Mouse (Mus musculus): Measurements from ENCODE around the gene Atp13a3. TPM values are rescaled to one million over a fixed set of nuclear protein-coding genes. Genes with fewer than 3 reads are reported as not detected.

Atp13a3 gene
- total RNA-seq, 2 experiments from 2014 or later, result 68.2 to 72.4 TPM

DNA sequence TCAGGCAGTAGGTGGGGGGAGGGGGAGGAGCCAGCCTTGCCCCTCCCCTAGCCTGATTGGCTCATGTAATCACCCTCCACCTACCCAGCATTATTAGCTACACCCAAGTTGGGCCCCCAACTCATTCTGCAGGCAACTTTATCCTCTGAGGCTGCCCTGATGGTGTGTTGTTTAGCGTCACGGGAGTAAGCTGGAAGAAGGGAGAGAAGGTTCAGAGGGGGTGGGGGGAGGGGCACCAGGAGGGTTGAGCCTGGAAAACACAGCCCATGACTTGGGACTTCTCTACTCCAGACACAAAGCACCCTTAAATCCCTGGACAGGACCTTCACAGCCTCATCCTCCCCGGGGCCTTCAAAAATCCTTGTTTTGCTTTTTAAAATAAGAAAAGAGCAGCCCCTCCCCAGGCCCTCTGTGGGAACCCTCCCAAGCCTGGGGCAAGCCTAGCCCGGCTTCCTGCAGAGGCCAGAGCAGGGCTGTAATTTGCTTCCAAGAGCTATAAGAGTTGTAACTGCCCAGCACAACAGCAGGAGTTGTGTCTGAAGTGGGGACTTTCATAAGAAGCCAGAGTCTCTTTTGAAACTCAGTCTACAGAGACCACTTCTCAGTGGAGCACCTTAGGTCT, 125.0 kb downstream of the Atp13a3 start:
- TF ChIP-seq CTCF (conservative IDR thresholded peaks at IDR 0.05), result no peak
- no peak overlapping the region for H3K4me3 ChIP-seq
- no peak overlapping the region for H3K27ac ChIP-seq
- no peak for DNase-seq (ENCODE audit: low spot score in 2 of 2)

DNA sequence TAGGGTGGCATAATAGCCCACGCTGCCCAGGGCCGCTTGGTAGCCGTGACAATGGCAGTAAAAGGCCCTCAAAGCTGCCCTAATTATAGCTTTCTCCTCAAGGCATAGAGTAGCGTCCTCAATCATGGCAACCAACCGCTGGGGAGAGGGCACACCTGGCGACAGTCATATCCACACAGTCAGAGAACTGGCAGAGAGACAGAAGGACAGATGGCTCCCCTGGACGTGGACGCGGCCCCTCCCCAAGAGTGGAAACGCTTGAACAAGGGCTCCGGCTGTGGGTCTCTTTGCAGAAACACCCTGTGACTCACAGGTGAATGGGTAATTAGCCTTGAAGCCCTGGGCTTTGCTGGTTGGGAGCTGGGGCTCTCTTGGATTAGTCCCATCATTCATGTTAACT, 127.4 kb downstream of the Atp13a3 start:
- no peak overlapping the region for H3K27ac ChIP-seq
- no peak for DNase-seq (ENCODE audit: low spot score in 2 of 2)
- no peak overlapping the region for H3K4me3 ChIP-seq
- TF ChIP-seq CTCF (conservative IDR thresholded peaks at IDR 0.05), result no peak

DNA sequence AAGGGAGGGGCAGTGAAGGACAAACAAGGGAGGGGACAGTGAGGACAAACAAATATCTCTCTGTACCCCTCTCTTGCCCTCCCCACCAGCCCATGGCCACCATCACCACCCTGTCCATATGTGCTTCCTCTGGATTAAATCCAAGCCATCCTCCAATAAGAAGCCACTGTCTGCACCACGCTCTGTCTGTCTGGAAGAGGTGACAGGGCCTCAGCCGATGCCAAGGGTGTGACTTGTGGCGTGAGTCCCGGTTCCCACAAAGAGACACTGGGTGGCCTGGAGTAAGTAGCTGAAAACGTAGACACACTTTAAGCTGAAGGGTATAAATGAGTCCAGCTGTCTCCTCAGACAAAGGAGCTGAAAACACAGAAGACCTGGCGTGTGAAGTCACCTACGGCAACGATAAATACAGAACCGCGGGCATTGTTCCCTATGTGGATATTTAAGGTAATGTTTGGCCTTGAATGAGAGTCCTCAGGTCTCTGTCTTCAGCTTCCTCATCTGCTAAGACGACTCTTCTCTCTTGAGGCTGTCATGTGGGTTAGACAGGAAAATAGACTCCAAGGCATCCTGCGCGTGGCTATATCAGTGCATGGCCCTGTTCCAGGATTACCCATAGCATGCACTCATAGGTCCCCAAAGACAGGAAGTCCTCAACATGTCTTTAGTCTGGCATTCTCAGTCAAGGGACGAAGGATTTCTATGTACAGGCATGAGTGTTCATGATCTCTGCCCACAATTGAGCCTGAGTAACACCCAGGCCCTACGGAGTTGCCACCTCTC, 130.0 kb downstream of the Atp13a3 start:
- DNase-seq (ENCODE audit: low spot score in 2 of 2), result no peak
- TF ChIP-seq CTCF (conservative IDR thresholded peaks at IDR 0.05), result no peak
- Histone ChIP-seq H3K27ac (no peak overlapping the region), H3K4me3 (no peak overlapping the region)

DNA sequence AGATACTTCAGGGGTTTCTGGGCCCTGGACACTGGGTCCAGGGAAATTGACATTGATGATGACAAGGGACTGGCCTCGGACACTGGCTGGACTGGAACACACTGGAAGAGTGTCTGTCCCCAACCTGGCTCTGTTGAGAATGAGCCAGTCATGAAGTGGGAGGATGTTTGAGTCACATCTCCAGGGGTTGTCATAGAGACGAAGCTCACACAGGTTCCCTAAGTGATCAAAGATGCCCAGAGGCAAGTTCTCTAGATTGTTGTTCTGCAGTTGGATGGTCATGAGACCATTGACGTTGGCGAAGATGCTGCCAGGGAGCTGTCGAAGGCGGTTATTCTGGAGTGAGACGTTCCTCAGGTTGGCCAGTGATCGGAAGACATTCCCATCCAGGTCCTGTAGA, 132.7 kb downstream of the Atp13a3 start:
- H3K4me3 ChIP-seq, result no peak overlapping the region
- DNase-seq (ENCODE audit: low spot score in 2 of 2), result peak in 1 of 2 experiments; percentile 4
- TF ChIP-seq CTCF (conservative IDR thresholded peaks at IDR 0.05), result no peak
- no peak overlapping the region for H3K27ac ChIP-seq

DNA sequence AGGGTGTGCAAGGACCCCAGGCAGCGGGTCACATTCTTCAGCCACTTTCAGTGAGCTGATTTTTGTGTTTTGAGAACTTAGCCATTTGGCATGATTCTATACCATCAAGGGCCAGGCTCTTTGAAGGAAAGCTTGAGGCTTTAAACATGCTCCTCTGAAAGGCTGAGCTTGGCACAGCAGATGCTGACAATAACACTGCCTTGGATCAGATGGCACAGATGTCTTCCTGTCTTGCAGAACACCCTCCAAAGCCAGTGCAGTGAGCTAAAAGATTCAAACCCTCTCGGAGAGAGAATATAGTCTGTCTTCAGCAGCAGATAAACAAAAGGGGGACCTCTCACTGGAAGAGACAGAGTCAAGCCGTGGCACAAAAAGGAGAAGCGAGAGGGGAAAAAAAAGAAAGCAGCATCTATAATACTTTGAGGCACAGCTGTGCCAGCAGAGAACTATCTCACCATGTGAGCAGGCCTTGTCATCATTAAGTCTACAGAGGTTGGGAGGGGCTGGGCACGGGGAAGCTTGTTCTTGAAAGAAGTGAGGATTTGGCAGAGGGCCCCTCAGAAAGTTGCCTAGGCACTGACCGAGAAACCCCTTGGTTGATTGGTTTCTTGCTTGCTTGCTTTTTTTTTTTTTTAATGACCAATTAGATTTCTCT, 133.7 kb downstream of the Atp13a3 start:
- no peak overlapping the region for H3K4me3 ChIP-seq
- peak overlapping the region; percentile 18; the same call in 1 of the 2 replicates for H3K27ac ChIP-seq
- no peak for TF ChIP-seq CTCF (conservative IDR thresholded peaks at IDR 0.05)
- DNase-seq (ENCODE audit: low spot score in 2 of 2), result peak in 1 of 2 experiments; percentile 25

DNA sequence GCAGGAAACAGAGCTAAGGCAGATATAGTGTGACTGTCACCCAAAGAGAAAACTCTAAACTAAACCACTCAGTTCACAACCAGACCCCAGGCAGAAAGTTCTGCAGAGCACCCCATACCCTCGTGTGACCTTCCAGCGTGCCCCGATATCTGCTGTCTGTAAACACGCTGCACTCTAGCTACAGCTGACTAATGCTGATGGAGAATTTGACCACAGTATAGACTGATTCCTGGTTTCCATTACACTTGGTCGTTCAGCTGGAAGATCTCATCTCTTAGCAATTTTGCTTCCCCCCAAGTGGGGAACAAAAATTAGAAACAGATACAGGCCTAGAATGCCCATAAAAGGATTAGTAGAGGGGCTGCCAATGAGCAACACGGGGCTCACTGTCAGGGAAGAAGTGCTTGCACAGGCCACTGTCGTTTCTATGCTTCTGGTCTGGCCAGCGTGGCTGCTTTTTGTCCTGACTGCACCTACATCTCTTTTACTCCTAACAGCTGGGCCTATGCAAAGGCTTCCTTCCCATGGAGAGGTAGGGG, 134.5 kb downstream of the Atp13a3 start:
- TF ChIP-seq CTCF (conservative IDR thresholded peaks at IDR 0.05), result no peak
- Histone ChIP-seq H3K27ac (no peak overlapping the region), H3K4me3 (no peak overlapping the region)
- DNase-seq (ENCODE audit: low spot score in 2 of 2), result no peak

DNA sequence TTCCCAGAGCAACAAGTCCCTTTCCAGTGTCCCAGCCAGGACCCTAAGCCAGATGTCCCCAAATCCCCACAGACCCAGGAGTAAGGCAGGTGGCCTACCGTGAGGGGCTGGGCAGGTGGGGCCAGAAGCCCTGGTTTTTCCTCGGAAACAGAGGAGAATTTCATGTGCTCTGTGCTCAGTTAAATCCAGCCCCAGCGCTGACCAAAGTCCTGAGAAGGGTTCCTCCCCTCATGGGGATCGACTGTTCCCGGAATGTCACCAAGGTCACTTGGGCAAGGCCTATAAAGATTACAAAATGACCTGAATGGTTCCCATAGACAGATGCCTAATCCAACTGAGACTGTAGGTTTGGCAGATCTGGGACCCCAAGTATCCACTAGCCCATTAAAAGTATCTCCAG, 138.4 kb downstream of the Atp13a3 start, which contains the start of gene Cpn2:
Cpn2 (minus strand) TSS at position 141 of the 400 bp plus-strand sequence.
- H3K4me3 ChIP-seq, result no peak within 1 kb of the TSS
- TF ChIP-seq CTCF (conservative IDR thresholded peaks at IDR 0.05), result no peak
- DNase-seq (ENCODE audit: low spot score in 2 of 2), result no peak
- no peak within 1 kb of the TSS for H3K27ac ChIP-seq

DNA sequence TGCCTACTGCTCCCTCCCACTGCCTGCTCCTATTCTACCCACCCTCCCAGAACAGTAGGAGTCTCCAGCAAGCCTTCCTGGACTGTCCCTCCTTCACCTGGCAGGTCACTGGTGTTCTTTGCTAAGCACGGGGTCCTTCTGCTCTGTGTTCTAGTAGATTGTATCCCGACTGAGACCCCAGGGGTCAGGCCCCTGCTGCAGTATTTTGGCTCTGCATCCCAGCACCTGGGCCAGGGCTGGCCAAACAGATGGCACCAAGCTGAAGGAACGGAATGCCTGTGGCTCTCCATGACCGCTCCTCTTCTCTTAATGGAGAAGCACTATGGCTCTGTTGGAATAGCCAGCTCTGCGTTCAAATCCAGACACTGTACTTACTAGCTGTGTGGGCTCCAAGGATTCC, 139.2 kb downstream of the Atp13a3 start:
- Histone ChIP-seq H3K4me3 (no peak overlapping the region), H3K27ac (no peak overlapping the region)
- TF ChIP-seq CTCF (conservative IDR thresholded peaks at IDR 0.05), result no peak
- DNase-seq (ENCODE audit: low spot score in 2 of 2), result no peak

DNA sequence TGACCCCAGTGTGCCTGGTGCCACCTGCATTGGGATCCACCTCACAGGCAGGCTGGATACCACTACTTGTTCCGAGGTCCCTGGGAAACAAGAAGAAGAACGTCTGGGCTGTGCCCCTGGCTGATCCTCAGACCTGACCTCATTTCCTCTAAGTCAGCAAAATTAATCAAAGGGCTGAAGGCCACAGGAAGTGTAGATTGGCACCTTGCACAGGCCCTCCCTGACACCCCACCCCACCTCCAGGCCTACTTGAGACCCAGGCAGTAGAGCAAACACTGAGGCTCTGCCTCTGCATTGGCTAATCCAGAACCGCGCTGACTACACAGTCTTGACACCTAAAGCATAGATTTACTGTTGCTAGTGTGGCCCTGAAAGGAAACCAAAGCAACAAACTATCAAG, 140.2 kb downstream of the Atp13a3 start:
- no peak for TF ChIP-seq CTCF (conservative IDR thresholded peaks at IDR 0.05)
- no peak overlapping the region for H3K4me3 ChIP-seq
- no peak for DNase-seq (ENCODE audit: low spot score in 2 of 2)
- no peak overlapping the region for H3K27ac ChIP-seq

DNA sequence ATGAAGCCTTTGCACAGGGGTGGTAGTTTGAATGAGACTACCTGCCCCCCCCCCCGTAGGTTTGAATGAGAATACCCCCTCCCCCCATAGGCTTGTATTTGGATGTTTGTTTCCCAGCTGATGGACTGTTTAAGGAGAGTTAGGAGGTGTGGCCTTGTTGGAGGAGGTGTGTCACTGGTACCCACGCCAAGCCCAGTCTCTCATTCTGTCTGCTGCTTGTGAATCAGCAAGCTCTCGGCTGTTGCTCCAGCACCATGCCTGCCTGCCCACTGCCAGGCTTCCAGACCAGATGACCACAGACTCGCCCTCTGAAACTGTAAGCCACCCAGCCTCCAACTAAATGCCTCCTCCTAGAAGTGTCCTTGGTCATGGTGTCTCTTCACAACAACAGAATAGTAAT, 142.6 kb downstream of the Atp13a3 start:
- no peak for DNase-seq (ENCODE audit: low spot score in 2 of 2)
- H3K4me3 ChIP-seq, result no peak overlapping the region
- no peak overlapping the region for H3K27ac ChIP-seq
- TF ChIP-seq CTCF (conservative IDR thresholded peaks at IDR 0.05), result no peak

DNA sequence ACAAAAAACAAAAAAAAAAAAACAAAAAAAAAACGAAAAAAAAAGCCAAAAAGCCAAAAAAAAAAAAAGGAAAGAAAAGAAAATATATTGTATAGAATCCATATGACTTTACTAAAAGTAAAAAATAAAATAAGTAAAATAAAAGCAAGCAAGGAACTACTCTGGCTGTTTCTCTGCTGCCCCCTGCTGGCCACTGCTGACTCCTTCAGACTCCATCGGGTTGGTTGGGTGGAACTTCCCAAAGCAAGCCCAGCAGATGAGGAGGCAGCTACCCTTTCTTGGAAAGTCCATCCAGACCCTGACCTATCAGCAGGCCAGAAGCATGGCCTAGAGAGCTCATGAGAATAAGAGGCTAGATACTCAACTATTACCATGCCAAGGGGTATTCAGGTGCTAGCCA, 143.1 kb downstream of the Atp13a3 start:
- Histone ChIP-seq H3K4me3 (no peak overlapping the region), H3K27ac (no peak overlapping the region)
- TF ChIP-seq CTCF (conservative IDR thresholded peaks at IDR 0.05), result peak; percentile 87
- DNase-seq (ENCODE audit: low spot score in 2 of 2), result peak; percentile 34 to 80

Other genes with a start within 250 kb of the Atp13a3 start
- not detected for gene Cpn2, start 138.5 kb downstream of the Atp13a3 start, total RNA-seq (2021)
- gene Lrrc15, start 122.7 kb downstream of the Atp13a3 start, total RNA-seq (2021), result under 1 TPM in 1 of 2 experiments, not detected in 1; 0.10 TPM
- gene Gp5, start 95.2 kb downstream of the Atp13a3 start, total RNA-seq (2021), result 1 to 10 TPM; 2.3 TPM
- 10 to 100 TPM; 28.5 to 32.0 TPM for gene Tmem44, start 144.9 kb upstream of the Atp13a3 start, total RNA-seq (2021)
- 10 to 100 TPM; 16.7 to 20.7 TPM for gene Lsg1, start 181.6 kb upstream of the Atp13a3 start, total RNA-seq (2021)
- gene Fam43a, start 193.7 kb upstream of the Atp13a3 start, total RNA-seq (2021), result 10 to 100 TPM in 1 of 2 experiments, 1 to 10 TPM in 1; 9.2 to 10.3 TPM